In the genomic region with DNA sequence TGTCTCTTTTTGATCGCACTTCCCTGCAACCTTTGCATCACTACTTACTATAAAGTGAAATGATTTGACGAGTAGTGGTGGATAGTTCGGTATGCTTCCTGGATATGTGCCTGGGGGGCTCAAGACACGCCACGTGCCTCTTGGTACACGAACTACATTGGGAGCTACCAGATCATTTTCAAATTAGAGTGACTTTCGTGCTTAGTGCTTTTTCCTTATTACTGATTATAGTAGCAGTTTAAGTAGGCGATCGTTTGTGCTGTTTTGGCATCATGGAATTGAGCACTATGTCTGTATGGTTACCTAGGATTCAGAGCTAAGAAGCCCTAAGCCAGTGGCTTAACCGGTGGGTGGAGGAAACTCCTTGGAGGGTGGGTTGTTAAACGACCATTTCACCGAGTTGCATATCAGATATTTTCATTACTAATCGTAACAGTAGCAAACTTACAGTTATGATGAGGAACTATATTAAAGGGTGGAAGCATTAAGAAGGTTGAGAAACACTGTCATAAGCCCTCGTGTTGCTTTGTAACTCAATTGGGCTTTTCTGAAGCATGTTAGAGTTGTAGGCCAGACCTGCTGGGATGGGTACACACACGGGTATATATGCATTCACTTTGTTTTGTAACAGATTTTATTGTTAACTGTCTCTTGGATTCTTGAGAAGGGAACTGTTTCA, we compare ENCODE assay signal across 8 mouse cellular contexts. TPM values are rescaled to one million over a fixed set of nuclear protein-coding genes. Genes with fewer than 3 reads are reported as not detected.
A peak's percentile ranks its signal among the peaks of the same experiment; 100 is the strongest.
DNase-seq lines count a peak whose midpoint lies in the region; ATAC-seq and TF ChIP-seq lines count a peak whose summit lies in the region.

No protein-coding gene starts in this region.

- peak overlapping the region; percentile 87 for H3K4me2 ChIP-seq in heart, postnatal 0 days (ENCODE audit: low read depth, low read length)
- peak overlapping the region; percentile 85 for H3K4me2 ChIP-seq in hindbrain, embryonic 12.5 days (replicated peaks)
- H3K4me2 ChIP-seq in midbrain, embryonic 15.5 days, result peak overlapping the region; percentile 86

- H3K4me1 ChIP-seq in heart, postnatal 0 days (ENCODE audit: control insufficient read depth, insufficient read depth), result peaks cover 6% of the 10 kb centered on the region; the same call in 1 of the 2 replicates
- H3K4me1 ChIP-seq in hindbrain, embryonic 12.5 days, result peaks cover 11% of the 10 kb centered on the region
- peaks cover 18% of the 10 kb centered on the region for H3K4me1 ChIP-seq in midbrain, embryonic 15.5 days

- peaks cover 27% of the 10 kb centered on the region for H3K36me3 ChIP-seq in heart, postnatal 0 days (replicated peaks; ENCODE audit: control insufficient read depth, insufficient read depth, low read length)
- H3K36me3 ChIP-seq in hindbrain, embryonic 12.5 days, result peaks cover 25% of the 10 kb centered on the region
- peaks cover 10% of the 10 kb centered on the region for H3K36me3 ChIP-seq in midbrain, embryonic 15.5 days (replicated peaks)

- no peak for DNase-seq in heart, postnatal 0 days (ENCODE audit: low spot score)
- DNase-seq in heart, postnatal 25 days (ENCODE audit: low spot score), result no peak
- DNase-seq in Patski (ENCODE audit: low read depth, low spot score), result no peak
- DNase-seq in spleen, postnatal 36 days (ENCODE audit: low spot score in 2 of 2), result no peak
- no peak for DNase-seq in layer of hippocampus, postnatal 14 days (ENCODE audit: low spot score in 2 of 2)
- DNase-seq in cerebellum, postnatal 10 days, result no peak

- peak overlapping the region; percentile 92 for H3K4me3 ChIP-seq in heart, postnatal 0 days (ENCODE audit: low read depth, low read length)
- H3K4me3 ChIP-seq in hindbrain, embryonic 12.5 days, result peak overlapping the region; percentile 74
- H3K4me3 ChIP-seq in midbrain, embryonic 15.5 days, result peak overlapping the region; percentile 97

- POLR2A ChIA-PET in Patski (lab: Charles Lee), result no interaction called here

- intact Hi-C loops in heart, postnatal 25 days (cut with DNase I), result loop anchor here (10.0 kb wide), 1 partner anchor 517 kb away; no protein-coding TSS in a partner anchor

- WGBS in heart, postnatal 0 days, result 3% methylated on average over 15 of the region's 15 CpGs
- WGBS in hindbrain, embryonic 12.5 days, result 5% methylated on average over 15 of the region's 15 CpGs
- WGBS in midbrain, embryonic 15.5 days, result 6% methylated on average over 15 of the region's 15 CpGs

- H3K27me3 ChIP-seq in heart, postnatal 0 days (ENCODE audit: control insufficient read depth, insufficient read depth, low read length), result no peaks in the 10 kb centered on the region
- H3K27me3 ChIP-seq in Patski, result no peaks in the 10 kb centered on the region
- no peaks in the 10 kb centered on the region for H3K27me3 ChIP-seq in hindbrain, embryonic 12.5 days
- H3K27me3 ChIP-seq in midbrain, embryonic 15.5 days (replicated peaks), result no peaks in the 10 kb centered on the region

- ATAC-seq in heart, postnatal 0 days (ENCODE audit: insufficient read depth, low read depth), result no peak
- peak; percentile 7 for ATAC-seq in Patski
- ATAC-seq in hindbrain, embryonic 12.5 days (ENCODE audit: low FRiP score), result peak; percentile 35; the same call in 1 of the 2 replicates
- ATAC-seq in midbrain, embryonic 15.5 days (replicated peaks), result peak; percentile 53

- H3K27ac ChIP-seq in heart, postnatal 0 days (ENCODE audit: low read depth), result peak overlapping the region; percentile 89
- peak overlapping the region; percentile 79 for H3K27ac ChIP-seq in hindbrain, embryonic 12.5 days
- peak overlapping the region; percentile 79 for H3K27ac ChIP-seq in midbrain, embryonic 15.5 days

- in situ Hi-C loops in Patski (cut with MboI; ENCODE audit: low pct_unique_long_range_greater_than_20kb), result loop anchor here (5.0 kb wide), 2 partner anchors 305 to 635 kb away; a partner anchor contains a TSS

- H3K9me3 ChIP-seq in heart, postnatal 0 days (replicated peaks; ENCODE audit: control insufficient read depth, low read length), result no peaks in the 10 kb centered on the region
- H3K9me3 ChIP-seq in hindbrain, embryonic 12.5 days (replicated peaks), result no peaks in the 10 kb centered on the region
- no peaks in the 10 kb centered on the region for H3K9me3 ChIP-seq in midbrain, embryonic 15.5 days

- CTCF ChIA-PET in Patski (lab: Charles Lee), result interaction anchor here (1.0 to 2.1 kb wide), 2 partner anchors 91 to 395 kb away, joined by 3 to 5 read pairs; no protein-coding TSS in a partner anchor

- no peak for TF ChIP-seq EP300 in heart, postnatal 0 days (IDR thresholded peaks at IDR 0.05; ENCODE audit: low read depth)

- no peak for TF ChIP-seq CTCF in heart, postnatal 0 days (IDR thresholded peaks at IDR 0.05; ENCODE audit: low read depth)
- no peak for TF ChIP-seq CTCF in Patski (IDR thresholded peaks at IDR 0.05)

- H3K9ac ChIP-seq in heart, postnatal 0 days (replicated peaks; ENCODE audit: low read depth, low read length), result peak overlapping the region; percentile 85
- H3K9ac ChIP-seq in hindbrain, embryonic 12.5 days, result peak overlapping the region; percentile 77
- peak overlapping the region; percentile 84 for H3K9ac ChIP-seq in midbrain, embryonic 15.5 days

RNA-seq across cellular contexts. Expression of a gene that starts 0.8 kb away (rescaled TPM):
- total RNA-seq in heart, postnatal 0 days (2014; rRNA removed; ENCODE audit: low replicate concordance), result 27.6 and 28.5 TPM in 2 replicates
- polyA plus RNA-seq in heart, postnatal 0 days (2015; fragmentation: Nextera tagmentation; extraction: Ambion mirVana), result 52.0 and 53.6 TPM in 2 replicates
- total RNA-seq in heart, postnatal 25 days (2021), result 10 to 100 TPM; 39.2 to 41.7 TPM
- polyA plus RNA-seq in Patski (2021), result 138 TPM
- polyA plus RNA-seq in hindbrain, embryonic 12.5 days (2016; fragmentation: Nextera tagmentation; extraction: Ambion mirVana), result 158 and 174 TPM in 2 replicates
- polyA plus RNA-seq in midbrain, embryonic 15.5 days (2015; fragmentation: Nextera tagmentation; extraction: Ambion mirVana), result 139 and 141 TPM in 2 replicates
- total RNA-seq in layer of hippocampus, postnatal 14 days (2021), result 10 to 100 TPM; 68.9 to 70.7 TPM

RNA-seq across cellular contexts. Expression of a gene that starts 24.3 kb away (rescaled TPM):
- 10.5 and 18.3 TPM in 2 replicates for total RNA-seq in heart, postnatal 0 days (2014; rRNA removed; ENCODE audit: low replicate concordance)
- 1.4 and 2.1 TPM in 2 replicates for polyA plus RNA-seq in heart, postnatal 0 days (2015; fragmentation: Nextera tagmentation; extraction: Ambion mirVana)
- 10 to 100 TPM; 13.7 to 15.6 TPM for total RNA-seq in heart, postnatal 25 days (2021)
- polyA plus RNA-seq in Patski (2021), result 16.9 TPM
- polyA plus RNA-seq in hindbrain, embryonic 12.5 days (2016; fragmentation: Nextera tagmentation; extraction: Ambion mirVana), result 9.8 and 10.1 TPM in 2 replicates
- polyA plus RNA-seq in midbrain, embryonic 15.5 days (2015; fragmentation: Nextera tagmentation; extraction: Ambion mirVana), result 10.0 and 10.4 TPM in 2 replicates
- 10 to 100 TPM; 16.1 to 17.6 TPM for total RNA-seq in layer of hippocampus, postnatal 14 days (2021)

RNA-seq across cellular contexts. Expression of a gene that starts 36.9 kb away (rescaled TPM):
- 11.9 and 20.8 TPM in 2 replicates for total RNA-seq in heart, postnatal 0 days (2014; rRNA removed; ENCODE audit: low replicate concordance)
- polyA plus RNA-seq in heart, postnatal 0 days (2015; fragmentation: Nextera tagmentation; extraction: Ambion mirVana), result 12.0 and 12.8 TPM in 2 replicates
- 1 to 10 TPM; 1.7 TPM for total RNA-seq in heart, postnatal 25 days (2021)
- 19.6 TPM for polyA plus RNA-seq in Patski (2021)
- polyA plus RNA-seq in hindbrain, embryonic 12.5 days (2016; fragmentation: Nextera tagmentation; extraction: Ambion mirVana), result 20.7 and 21.4 TPM in 2 replicates
- polyA plus RNA-seq in midbrain, embryonic 15.5 days (2015; fragmentation: Nextera tagmentation; extraction: Ambion mirVana), result 6.3 and 7.7 TPM in 2 replicates
- 1 to 10 TPM; 1.1 to 1.6 TPM for total RNA-seq in layer of hippocampus, postnatal 14 days (2021)

RNA-seq across cellular contexts. Expression of a gene that starts 37.4 kb away (rescaled TPM):
- total RNA-seq in heart, postnatal 0 days (2014; rRNA removed; ENCODE audit: low replicate concordance), result 146 and 288 TPM in 2 replicates
- 518 and 530 TPM in 2 replicates for polyA plus RNA-seq in heart, postnatal 0 days (2015; fragmentation: Nextera tagmentation; extraction: Ambion mirVana)
- total RNA-seq in heart, postnatal 25 days (2021), result 100 to 1,000 TPM; 492 to 526 TPM
- polyA plus RNA-seq in Patski (2021), result 147 TPM
- polyA plus RNA-seq in hindbrain, embryonic 12.5 days (2016; fragmentation: Nextera tagmentation; extraction: Ambion mirVana), result 52.2 and 54.3 TPM in 2 replicates
- polyA plus RNA-seq in midbrain, embryonic 15.5 days (2015; fragmentation: Nextera tagmentation; extraction: Ambion mirVana), result 40.2 and 45.7 TPM in 2 replicates
- 10 to 100 TPM; 30.3 to 33.4 TPM for total RNA-seq in layer of hippocampus, postnatal 14 days (2021)
